8 mouse cellular contexts compared by ENCODE assay signal in genomic region chr2:143837291-143837701, GRCm38 (mm10). TPM values are rescaled to one million over a fixed set of nuclear protein-coding genes. Genes with fewer than 3 reads are reported as not detected.
DNase-seq lines count a peak whose midpoint lies in the region; ATAC-seq and TF ChIP-seq lines count a peak whose summit lies in the region.

No protein-coding gene starts in this region.

- WGBS in forebrain, embryonic 12.5 days = 1% methylated on average over 8 of the region's 8 CpGs
- WGBS in large intestine, adult 2 months = 5% methylated on average over 8 of the region's 8 CpGs
- 2% methylated on average over 8 of the region's 8 CpGs for WGBS in liver, postnatal 0 days (ENCODE audit: insufficient replicate concordance)
- WGBS in neural tube, embryonic 14.5 days = under 1% methylated on average over 8 of the region's 8 CpGs

- H3K4me3 ChIP-seq in CH12.LX (replicated peaks in 1 of 3; ENCODE audit: low read depth in 2 of 3, low read length in 2 of 3, poor library complexity in 1 of 3) = no peak overlapping the region
- peak overlapping the region; percentile 23 for H3K4me3 ChIP-seq in forebrain, embryonic 12.5 days (replicated peaks)
- peak overlapping the region; percentile 26; the same call in 1 of the 2 replicates for H3K4me3 ChIP-seq in liver, postnatal 0 days (ENCODE audit: low read depth, low read length)
- H3K4me3 ChIP-seq in neural tube, embryonic 14.5 days (ENCODE audit: low read depth, low read length) = 0 out of 2 replicates have a peak overlapping the region, but pooled peaks have one; percentile 6

- peaks cover 21 to 45% of the 10 kb centered on the region in 2 experiments for H3K4me1 ChIP-seq in CH12.LX (ENCODE audit: control insufficient read depth in 1 of 2, insufficient read depth in 2 of 2)
- peaks cover 4% of the 10 kb centered on the region for H3K4me1 ChIP-seq in forebrain, embryonic 12.5 days
- H3K4me1 ChIP-seq in liver, postnatal 0 days (ENCODE audit: insufficient read depth) = peaks cover 5% of the 10 kb centered on the region; the same call in 1 of the 2 replicates
- 0 out of 2 replicates have a peak, but pooled peaks cover 2% of the 10 kb centered on the region for H3K4me1 ChIP-seq in neural tube, embryonic 14.5 days (ENCODE audit: control insufficient read depth, insufficient read depth, low read length)

- TF ChIP-seq RAD21 in CH12.LX (IDR thresholded peaks at IDR 0.05; ENCODE audit: low read depth, low read length) = peak; percentile 85

- TF ChIP-seq POLR2A in CH12.LX (IDR thresholded peaks at IDR 0.05; ENCODE audit: low read depth, low read length) = no peak

- intact Hi-C loops in heart, postnatal 14 days (cut with DNase I) = loop anchor here (5.0 kb wide), 3 partner anchors 380 to 615 kb away; no protein-coding TSS in a partner anchor

- H3K9ac ChIP-seq in CH12.LX (ENCODE audit: insufficient read depth, low read depth) = no peak overlapping the region
- H3K9ac ChIP-seq in forebrain, embryonic 12.5 days = no peak overlapping the region
- H3K9ac ChIP-seq in liver, postnatal 0 days (replicated peaks) = no peak overlapping the region
- H3K9ac ChIP-seq in neural tube, embryonic 14.5 days (replicated peaks; ENCODE audit: low read depth, low read length) = no peak overlapping the region

- no peaks in the 10 kb centered on the region for H3K36me3 ChIP-seq in CH12.LX (replicated peaks in 1 of 2; ENCODE audit: control insufficient read depth in 1 of 2, insufficient read depth in 1 of 2, low read length in 1 of 2)
- H3K36me3 ChIP-seq in forebrain, embryonic 12.5 days (replicated peaks) = no peaks in the 10 kb centered on the region
- H3K36me3 ChIP-seq in liver, postnatal 0 days (replicated peaks; ENCODE audit: insufficient read depth, low read length) = no peaks in the 10 kb centered on the region
- no peaks in the 10 kb centered on the region for H3K36me3 ChIP-seq in neural tube, embryonic 14.5 days (ENCODE audit: control insufficient read depth, insufficient read depth, low read length)

- in situ Hi-C loops in CH12.LX (cut with MboI; ENCODE audit: low pct_ligation_motif_present, low pct_unique_long_range_greater_than_20kb, low sequenced_read_pairs) = loop anchor here (5.0 to 10.0 kb wide), 3 partner anchors 108 to 380 kb away; no protein-coding TSS in a partner anchor

- dilution Hi-C loops in CH12.LX (cut with MboI; ENCODE audit: extremely low pct_ligation_motif_present, extremely low pct_unique_long_range_greater_than_20kb, low sequenced_read_pairs) = no loop called here

- no peak overlapping the region for H3K27ac ChIP-seq in CH12.LX (ENCODE audit: insufficient read depth, low read depth)
- no peak overlapping the region for H3K27ac ChIP-seq in forebrain, embryonic 12.5 days
- no peak overlapping the region for H3K27ac ChIP-seq in liver, postnatal 0 days (ENCODE audit: low read depth)
- no peak overlapping the region for H3K27ac ChIP-seq in neural tube, embryonic 14.5 days (ENCODE audit: low read depth, low read length)

- no peak for TF ChIP-seq EP300 in CH12.LX (IDR thresholded peaks at IDR 0.05; ENCODE audit: low read length)
- no peak for TF ChIP-seq EP300 in liver, postnatal 0 days (IDR thresholded peaks at IDR 0.05; ENCODE audit: low read depth)

- peak; percentile 80 for DNase-seq in CH12.LX (ENCODE audit: extremely low read depth)
- DNase-seq in c-Kit-positive CD71-positive TER-119-negative erythroid progenitor cells, embryonic 14.5 days (ENCODE audit: low read depth) = peak; percentile 67
- DNase-seq in heart, postnatal 14 days = peak; percentile 66 to 81
- DNase-seq in large intestine, adult 2 months (ENCODE audit: low read depth, low spot score) = peak; percentile 70
- DNase-seq in liver, postnatal 0 days = peak; percentile 77
- peak; percentile 71 for DNase-seq in testis, postnatal 10 days (ENCODE audit: low spot score)

- H3K27me3 ChIP-seq in CH12.LX (replicated peaks) = no peaks in the 10 kb centered on the region
- no peaks in the 10 kb centered on the region for H3K27me3 ChIP-seq in forebrain, embryonic 12.5 days
- H3K27me3 ChIP-seq in liver, postnatal 0 days (ENCODE audit: insufficient read depth, low read length) = no peaks in the 10 kb centered on the region
- H3K27me3 ChIP-seq in neural tube, embryonic 14.5 days (ENCODE audit: control insufficient read depth, insufficient read depth, low read length) = no peaks in the 10 kb centered on the region

- no peaks in the 10 kb centered on the region for H3K9me3 ChIP-seq in CH12.LX (replicated peaks; ENCODE audit: low read length)
- H3K9me3 ChIP-seq in forebrain, embryonic 12.5 days = no peaks in the 10 kb centered on the region
- no peaks in the 10 kb centered on the region for H3K9me3 ChIP-seq in liver, postnatal 0 days (ENCODE audit: low read length)
- no peaks in the 10 kb centered on the region for H3K9me3 ChIP-seq in neural tube, embryonic 14.5 days (ENCODE audit: control insufficient read depth, low read length)

- no peak overlapping the region for H3K4me2 ChIP-seq in CH12.LX (ENCODE audit: insufficient read depth, low read depth, poor library complexity, severe bottlenecking)
- H3K4me2 ChIP-seq in forebrain, embryonic 12.5 days = peak overlapping the region; percentile 50
- peak overlapping the region; percentile 63 for H3K4me2 ChIP-seq in liver, postnatal 0 days (ENCODE audit: low read depth, low read length)
- peak overlapping the region; percentile 44 for H3K4me2 ChIP-seq in neural tube, embryonic 14.5 days (ENCODE audit: low read depth, low read length)

- peak; percentile 54 to 82; a peak in 3 of 4 replicates for TF ChIP-seq CTCF in CH12.LX (conservative IDR thresholded peaks at IDR 0.05 in 1 of 2, IDR thresholded peaks at IDR 0.05 in 1 of 2; ENCODE audit: low read depth in 2 of 2, low read length in 2 of 2)
- TF ChIP-seq CTCF in liver, postnatal 0 days (IDR thresholded peaks at IDR 0.05; ENCODE audit: low read depth) = peak; percentile 90

- ATAC-seq in forebrain, embryonic 12.5 days (ENCODE audit: low FRiP score) = peak; percentile 77
- peak; percentile 69 for ATAC-seq in liver, postnatal 0 days
- ATAC-seq in neural tube, embryonic 14.5 days (ENCODE audit: low read depth) = peak; percentile 80

- H3K79me2 ChIP-seq in CH12.LX (replicated peaks; ENCODE audit: control insufficient read depth, extremely low read depth, insufficient read depth, poor library complexity, severe bottlenecking) = no peaks in the 10 kb centered on the region

TF ChIP-seq in CH12.LX, 34 proteins besides CTCF, POLR2A, EP300 and RAD21:
- no peak for TF ChIP-seq CHD2 (IDR thresholded peaks at IDR 0.05; ENCODE audit: low read length)
- TF ChIP-seq SMC3 (IDR thresholded peaks at IDR 0.05; ENCODE audit: low read depth, low read length) = peak; percentile 74
- 0 out of 2 replicates have a peak, but pooled peaks have one; percentile 20 for TF ChIP-seq ZC3H11A (IDR thresholded peaks at IDR 0.05; ENCODE audit: low read depth, low read length)
- no peak for TF ChIP-seq E2F4 (IDR thresholded peaks at IDR 0.05; ENCODE audit: insufficient replicate concordance, low read depth, low read length)
- TF ChIP-seq ZKSCAN1 (IDR thresholded peaks at IDR 0.05; ENCODE audit: borderline replicate concordance, low read depth, low read length) = no peak
- TF ChIP-seq CHD1 (IDR thresholded peaks at IDR 0.05; ENCODE audit: low read depth, low read length) = no peak
- TF ChIP-seq USF2 (conservative IDR thresholded peaks at IDR 0.05; ENCODE audit: low read depth, low read length) = no peak
- no peak for TF ChIP-seq RCOR1 (conservative IDR thresholded peaks at IDR 0.05; ENCODE audit: low read depth, low read length)
- no peak for TF ChIP-seq ETS1 (conservative IDR thresholded peaks at IDR 0.05; ENCODE audit: low read depth, low read length)
- TF ChIP-seq TCF12 (IDR thresholded peaks at IDR 0.05; ENCODE audit: low read depth, low read length) = no peak
- no peak for TF ChIP-seq UBTF (IDR thresholded peaks at IDR 0.05; ENCODE audit: low read depth, low read length)
- TF ChIP-seq GABPA (IDR thresholded peaks at IDR 0.05; ENCODE audit: insufficient replicate concordance, low read depth, low read length) = no peak

RNA-seq across cellular contexts. Expression of gene Bfsp1, which starts 25.7 kb away (rescaled TPM):
- total RNA-seq in CH12.LX (2012; rRNA removed) (0.13 TPM in 1 of 2 replicates, not detected in the other), CH12.LX (2014; rRNA removed) (0.19 and 0.30 TPM in 2 replicates)
- 0.19 and 0.21 TPM in 2 replicates for polyA plus RNA-seq in CH12.LX (2012; ENCODE audit: insufficient read length, low read depth)
- polyA plus RNA-seq in forebrain, embryonic 12.5 days (2016; fragmentation: Nextera tagmentation; extraction: Ambion mirVana) = 1.1 and 1.2 TPM in 2 replicates
- total RNA-seq in heart, postnatal 14 days (2021) = under 1 TPM; 0.27 to 0.38 TPM
- 3.2 and 5.1 TPM in 2 replicates for polyA plus RNA-seq in large intestine, adult 2 months (2012; rRNA removed)
- 0.12 and 0.17 TPM in 2 replicates for polyA plus RNA-seq in liver, postnatal 0 days (2015; fragmentation: Nextera tagmentation; extraction: Ambion mirVana)
- polyA plus RNA-seq in neural tube, embryonic 14.5 days (2014; fragmentation: Nextera tagmentation; extraction: Ambion mirVana) = 1.3 and 1.7 TPM in 2 replicates

Comparison
In these comparisons a context has a peak if more than half of its experiments do, and no peak if none do; other contexts are left out.
1. H3K4me3 ChIP-seq: peak in forebrain, embryonic 12.5 days (single experiment), liver, postnatal 0 days (single experiment) and neural tube, embryonic 14.5 days (single experiment); none in CH12.LX (0 of 3).
2. Peak in every context shown above with its lines, with median percentiles within 50 percentile points of each other: DNase-seq and ATAC-seq.